Mouse (Mus musculus) C2C12 (cell line): Measurements from ENCODE around the gene Aatf.

Experiments used
- CEBPB ChIP-seq: IDR thresholded peaks from one replicate; pipeline ENCODE4 v1.6.1; 2011; ENCODE audit warnings: low read depth, mild to moderate bottlenecking, control low read depth, moderate library complexity
- CTCF ChIP-seq: IDR thresholded peaks from one replicate; pipeline ENCODE4 v1.5.1; 2011; ENCODE audit not compliant: control insufficient read depth, insufficient read depth, insufficient read length
- MAX ChIP-seq: IDR thresholded peaks from one replicate; pipeline ENCODE4 v1.6.1; 2011; ENCODE audit warnings: mild to moderate bottlenecking, control low read depth
- MYOG ChIP-seq: IDR thresholded peaks from one replicate; pipeline ENCODE4 v1.6.1; 2011; ENCODE audit not compliant: control insufficient read depth, insufficient read length; ENCODE audit errors: extremely low read depth
- USF1 ChIP-seq: IDR thresholded peaks from one replicate; pipeline ENCODE4 v1.6.1; 2011; ENCODE audit warnings: low read depth, mild to moderate bottlenecking, control low read depth, moderate library complexity

DNA sequence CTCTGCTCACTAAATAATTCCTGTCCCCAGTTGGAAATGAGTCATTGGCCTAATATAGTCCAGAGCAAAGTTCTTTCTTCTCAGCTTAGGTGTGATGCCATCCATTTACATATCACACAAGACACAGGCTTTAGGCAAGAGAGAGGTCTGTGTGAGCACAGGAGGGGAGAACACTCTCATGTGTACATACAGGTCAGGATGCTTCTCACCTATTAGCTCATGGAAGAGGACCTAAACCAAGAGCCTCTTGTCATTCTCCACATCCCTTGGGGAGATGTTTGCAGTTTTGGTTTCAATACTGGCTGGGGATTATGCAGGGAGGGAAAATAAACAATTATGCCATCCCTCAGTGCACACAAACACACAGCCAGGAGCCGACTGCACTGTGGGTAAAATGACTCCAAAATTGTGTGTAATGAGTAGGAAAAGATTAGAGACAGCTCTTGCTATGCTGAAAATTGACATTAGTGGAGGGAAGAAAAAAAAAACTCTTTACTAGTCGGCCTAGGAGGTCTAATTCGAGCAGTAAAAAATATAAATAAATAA lies 137.3 kb downstream of the Aatf start:
- TF ChIP-seq MAX (no peak), MYOG (no peak), CEBPB (no peak), CTCF (no peak), USF1 (no peak)
